Mouse (Mus musculus) liver, postnatal 0 days (tissue): ENCODE measurements at regions not wholly inside any gene's neighbourhood (a gene's known extent, or its start where the extent isn't known, plus 50 kb on each side); places are given as distances from the start of the nearest gene placed in this dataset.

ENCODE experiments used
- ATAC-seq: fragments of 200-750 bp; cut with Nextera tagmentation; 2 replicates; pipeline ENCODE4 v1.8.0; 2017; ENCODE audit warnings: mild to moderate bottlenecking, moderate library complexity
- DNase-seq: peaks from one replicate; pipeline ENCODE4 v3.0.0-alpha.2; 2016
- H3K27ac ChIP-seq: fragments of 300-500 bp; sonication (generic); 2 replicates; pipeline ENCODE4 v1.5.1; 2014; ENCODE audit warnings: antibody characterized with exemption, moderate library complexity, mild to moderate bottlenecking, low read depth
- H3K27me3 ChIP-seq: fragments of 300-500 bp; sonication (generic); 2 replicates; pipeline ENCODE4 v1.6.1; 2014; ENCODE audit warnings: low read length, control low read depth, mixed read lengths; ENCODE audit not compliant: insufficient read depth
- H3K36me3 ChIP-seq: fragments of 300-500 bp; sonication (generic); replicated peaks from 2 replicates; pipeline ENCODE4 v1.6.1; 2014; ENCODE audit warnings: mild to moderate bottlenecking, control low read depth, low read length, moderate library complexity, mixed read lengths; ENCODE audit not compliant: insufficient read depth
- H3K4me1 ChIP-seq: fragments of 300-500 bp; sonication (generic); 2 replicates; pipeline ENCODE4 v1.6.1; 2014; ENCODE audit warnings: antibody characterized with exemption, mild to moderate bottlenecking, control low read depth; ENCODE audit not compliant: insufficient read depth
- H3K4me2 ChIP-seq: fragments of 300-500 bp; sonication (generic); 2 replicates; pipeline ENCODE4 v1.6.1; 2014; ENCODE audit warnings: low read depth, mild to moderate bottlenecking, low read length, moderate library complexity, mixed read lengths
- H3K4me3 ChIP-seq: fragments of 300-500 bp; sonication (generic); 2 replicates; pipeline ENCODE4 v1.5.1; 2014; ENCODE audit warnings: low read depth, low read length
- H3K9ac ChIP-seq: fragments of 300-500 bp; sonication (generic); replicated peaks from 2 replicates; pipeline ENCODE4 v1.6.1; 2014; ENCODE audit warnings: mild to moderate bottlenecking, moderate library complexity
- H3K9me3 ChIP-seq: fragments of 300-500 bp; sonication (generic); 2 replicates; pipeline ENCODE4 v1.6.1; 2016; ENCODE audit warnings: mild to moderate bottlenecking, control low read depth, low read length, mixed read lengths
- CTCF ChIP-seq: sonication (generic); IDR thresholded peaks from 2 replicates; pipeline ENCODE4 v1.5.1; 2016; ENCODE audit warnings: antibody characterized with exemption, low read depth
- EP300 ChIP-seq: IDR thresholded peaks from 2 replicates; pipeline ENCODE4 v1.6.1; 2016; ENCODE audit warnings: antibody characterized with exemption, low read depth, mild to moderate bottlenecking
- WGBS: fragments of 180-500 bp; shearing (Covaris S2); extraction: QIAGEN DNeasy Blood & Tissue Kit; methylation state at CpG from one replicate; pipeline ENCODE4 v1.1.7; 2014; ENCODE audit not compliant: insufficient replicate concordance; 5-methylcytosine and 5-hydroxymethylcytosine counted together

GRCm38 (mm10) chr1:105169455-105170113 lies 186.9 kb downstream of the Rnf152 start:
- Histone ChIP-seq H3K27me3 (no peaks in the 10 kb centered on the region), H3K4me1 (no peaks in the 10 kb centered on the region), H3K4me3 (no peak overlapping the region), H3K4me2 (no peak overlapping the region), H3K9me3 (no peaks in the 10 kb centered on the region), H3K36me3 (no peaks in the 10 kb centered on the region), H3K9ac (no peak overlapping the region), H3K27ac (no peak overlapping the region)
- WGBS, result 71% methylated on average over 1 of the region's 1 CpGs
- no peak for DNase-seq
- ATAC-seq, result peak; percentile 15; the same call in 1 of the 2 replicates
- TF ChIP-seq EP300, result no peak
- TF ChIP-seq CTCF, result no peak

- no peaks in the 10 kb centered on the region for H3K9me3 ChIP-seq
- H3K4me1 ChIP-seq, result no peaks in the 10 kb centered on the region
- no peak overlapping the region for H3K27ac ChIP-seq
- H3K9ac ChIP-seq, result no peak overlapping the region
- H3K4me3 ChIP-seq, result no peak overlapping the region
- H3K27me3 ChIP-seq, result no peaks in the 10 kb centered on the region
- no peak overlapping the region for H3K4me2 ChIP-seq
- no peaks in the 10 kb centered on the region for H3K36me3 ChIP-seq
- TF ChIP-seq CTCF, result no peak
- DNase-seq, result no peak
- WGBS, result 68% methylated on average over 1 of the region's 1 CpGs
- ATAC-seq, result no peak
These were observed 187.7 kb downstream of the Rnf152 start for GRCm38 (mm10) chr1:105168808-105169207.

GRCm38 (mm10) chr1:105157459-105158124 lies 198.9 kb downstream of the Rnf152 start:
- Histone ChIP-seq H3K36me3 (no peaks in the 10 kb centered on the region), H3K27me3 (no peaks in the 10 kb centered on the region), H3K4me2 (no peak overlapping the region), H3K4me3 (no peak overlapping the region), H3K9me3 (no peaks in the 10 kb centered on the region), H3K27ac (no peak overlapping the region), H3K9ac (no peak overlapping the region), H3K4me1 (no peaks in the 10 kb centered on the region)
- WGBS, result 44% methylated on average over 2 of the region's 2 CpGs
- DNase-seq, result no peak
- ATAC-seq, result no peak
- TF ChIP-seq EP300 (no peak), CTCF (no peak)

GRCm38 (mm10) chr1:105152175-105152828 lies 204.2 kb downstream of the Rnf152 start:
- Histone ChIP-seq H3K36me3 (no peaks in the 10 kb centered on the region), H3K27me3 (no peaks in the 10 kb centered on the region), H3K4me1 (no peaks in the 10 kb centered on the region), H3K4me3 (no peak overlapping the region), H3K9me3 (no peaks in the 10 kb centered on the region), H3K27ac (no peak overlapping the region), H3K4me2 (no peak overlapping the region), H3K9ac (no peak overlapping the region)
- DNase-seq (no peak), ATAC-seq (no peak; the same call in 1 of the 2 replicates)
- 53% methylated on average over 6 of the region's 6 CpGs for WGBS
- TF ChIP-seq EP300, result no peak
- TF ChIP-seq CTCF, result no peak

- H3K9ac ChIP-seq, result no peak overlapping the region
- ATAC-seq (no peak), DNase-seq (no peak)
- no peak overlapping the region for H3K4me3 ChIP-seq
- no peaks in the 10 kb centered on the region for H3K4me1 ChIP-seq
- TF ChIP-seq EP300 (no peak), CTCF (no peak)
- H3K27me3 ChIP-seq, result no peaks in the 10 kb centered on the region
- no peak overlapping the region for H3K27ac ChIP-seq
- WGBS, result 44% methylated on average over 1 of the region's 1 CpGs
- H3K9me3 ChIP-seq, result no peaks in the 10 kb centered on the region
- H3K4me2 ChIP-seq, result no peak overlapping the region
- no peaks in the 10 kb centered on the region for H3K36me3 ChIP-seq
These were observed 205.1 kb downstream of the Rnf152 start for GRCm38 (mm10) chr1:105151466-105151846.

GRCm38 (mm10) chr1:105150624-105151465 lies 205.7 kb downstream of the Rnf152 start:
- DNase-seq, result no peak
- WGBS, result 74% methylated on average over 12 of the region's 12 CpGs
- no peaks in the 10 kb centered on the region for H3K9me3 ChIP-seq
- no peak overlapping the region for H3K4me3 ChIP-seq
- H3K4me2 ChIP-seq, result no peak overlapping the region
- no peak for ATAC-seq
- no peaks in the 10 kb centered on the region for H3K27me3 ChIP-seq
- H3K27ac ChIP-seq, result no peak overlapping the region
- no peaks in the 10 kb centered on the region for H3K4me1 ChIP-seq
- no peak overlapping the region for H3K9ac ChIP-seq
- TF ChIP-seq CTCF (no peak), EP300 (no peak)
- no peaks in the 10 kb centered on the region for H3K36me3 ChIP-seq
